Mouse (Mus musculus): ENCODE measurements at regions not wholly inside any gene's neighbourhood (a gene's known extent, or its start where the extent isn't known, plus 50 kb on each side); places are given as distances from the start of the nearest gene placed in this dataset.

- TF ChIP-seq EP300 (IDR thresholded peaks at IDR 0.05; ENCODE audit: low read depth) (no peak), CTCF (IDR thresholded peaks at IDR 0.05; ENCODE audit: low read depth) (no peak)
These were observed 204.4 kb upstream of the Gpr101 start for GRCm38 (mm10) chrX:57707932-57708331.
